Mouse (Mus musculus): ENCODE measurements around the gene Map3k7. TPM values are rescaled to one million over a fixed set of nuclear protein-coding genes. Genes with fewer than 3 reads are reported as not detected.
A peak's percentile ranks its signal among the peaks of the same experiment; 100 is the strongest.

The Map3k7 gene
- polyA plus RNA-seq, 1 experiment from 2014 or later = 31.7 TPM

DNA sequence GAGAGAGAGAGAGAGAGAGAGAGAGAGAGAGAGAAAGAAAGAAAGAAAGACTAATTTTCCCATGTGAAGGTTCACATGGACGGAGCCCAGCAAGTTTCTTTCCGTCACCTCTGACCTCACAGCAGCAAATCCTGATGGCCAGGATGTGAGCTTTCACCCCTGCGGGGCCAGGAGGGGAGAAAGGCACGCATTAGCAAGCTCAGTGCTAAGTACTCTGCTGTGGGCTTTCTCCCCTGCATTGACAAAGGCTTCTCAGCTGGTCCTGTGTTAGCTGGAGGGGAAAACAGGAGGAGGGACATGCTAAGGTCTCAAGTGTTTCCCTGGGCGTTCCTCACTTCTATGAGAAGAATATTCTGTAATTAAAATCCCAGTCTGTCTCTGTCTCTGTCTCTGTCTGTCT lies 81.3 kb downstream of the Map3k7 start:
- Histone ChIP-seq H3K4me1 (replicated peaks; ENCODE audit: control insufficient read depth, insufficient read depth, low read length) (peaks cover 10% of the 10 kb centered on the region; the same call in 1 of the 2 replicates), H3K9me3 (ENCODE audit: control insufficient read depth, low read length) (no peaks in the 10 kb centered on the region), H3K27ac (no peak overlapping the region), H3K4me2 (replicated peaks) (no peak overlapping the region), H3K4me3 (replicated peaks; ENCODE audit: low read length) (no peak overlapping the region), H3K36me3 (replicated peaks; ENCODE audit: control insufficient read depth, insufficient read depth) (no peaks in the 10 kb centered on the region), H3K9ac (no peak overlapping the region), H3K27me3 (ENCODE audit: control insufficient read depth, insufficient read depth, low read length) (no peaks in the 10 kb centered on the region)
- DNase-seq (ENCODE audit: low spot score) (no peak), ATAC-seq (ENCODE audit: low FRiP score) (no peak)
- WGBS = 16% methylated on average over 5 of the region's 5 CpGs

DNA sequence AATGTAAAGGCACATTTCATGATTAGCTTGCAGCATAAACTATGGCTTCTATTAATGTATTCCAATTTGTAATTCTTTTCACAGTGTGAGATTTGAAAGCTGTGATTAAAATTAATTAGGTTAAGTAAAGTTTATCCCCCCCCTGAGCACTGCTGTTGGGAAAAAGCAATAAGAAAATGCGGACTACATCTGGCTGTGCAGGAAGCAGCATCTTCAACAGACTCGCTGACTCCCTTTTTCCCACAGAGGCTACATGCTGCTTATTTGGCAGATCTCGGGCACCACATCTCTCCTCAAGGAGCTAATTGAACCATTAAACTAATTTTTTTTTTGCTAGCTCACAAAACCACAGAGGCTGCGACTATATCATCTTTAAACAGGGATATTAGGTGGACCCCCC lies 85.9 kb downstream of the Map3k7 start:
- Histone ChIP-seq H3K4me2 (replicated peaks) (no peak overlapping the region), H3K36me3 (replicated peaks; ENCODE audit: control insufficient read depth, insufficient read depth) (no peaks in the 10 kb centered on the region), H3K27me3 (ENCODE audit: control insufficient read depth, insufficient read depth, low read length) (no peaks in the 10 kb centered on the region), H3K9ac (no peak overlapping the region), H3K4me1 (replicated peaks; ENCODE audit: control insufficient read depth, insufficient read depth, low read length) (peaks cover 4% of the 10 kb centered on the region; the same call in 1 of the 2 replicates), H3K4me3 (replicated peaks; ENCODE audit: low read length) (no peak overlapping the region), H3K9me3 (ENCODE audit: control insufficient read depth, low read length) (no peaks in the 10 kb centered on the region), H3K27ac (peak overlapping the region; percentile 14; the same call in 1 of the 2 replicates)
- 39% methylated on average over 4 of the region's 4 CpGs for WGBS
- DNase-seq (ENCODE audit: low spot score) = peak; percentile 50
- ATAC-seq (ENCODE audit: low FRiP score) = peak; percentile 61

DNA sequence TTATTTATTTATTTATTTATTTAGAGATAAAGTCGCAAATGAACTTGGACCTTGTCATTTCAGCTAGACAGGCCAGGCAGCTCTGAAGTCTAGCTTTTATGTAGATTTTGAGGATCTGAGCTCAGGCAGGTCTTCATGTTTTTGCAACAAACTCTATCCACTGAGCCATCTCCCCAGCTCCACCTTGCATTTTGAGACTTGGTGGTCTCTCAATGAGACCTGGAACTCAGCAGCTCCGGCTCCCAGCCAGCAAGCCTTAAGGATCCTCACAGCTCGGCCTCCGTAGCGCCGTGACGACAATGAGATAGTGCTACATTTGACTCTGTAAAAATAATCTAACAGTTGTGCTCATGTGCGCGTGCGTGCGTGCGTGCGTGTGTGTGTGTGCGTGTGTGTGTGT lies 89.3 kb downstream of the Map3k7 start:
- Histone ChIP-seq H3K4me2 (replicated peaks) (no peak overlapping the region), H3K27me3 (ENCODE audit: control insufficient read depth, insufficient read depth, low read length) (no peaks in the 10 kb centered on the region), H3K9ac (no peak overlapping the region), H3K4me3 (replicated peaks; ENCODE audit: low read length) (no peak overlapping the region), H3K36me3 (replicated peaks; ENCODE audit: control insufficient read depth, insufficient read depth) (no peaks in the 10 kb centered on the region), H3K27ac (no peak overlapping the region), H3K4me1 (replicated peaks; ENCODE audit: control insufficient read depth, insufficient read depth, low read length) (peaks cover 17% of the 10 kb centered on the region; the same call in 1 of the 2 replicates), H3K9me3 (ENCODE audit: control insufficient read depth, low read length) (no peaks in the 10 kb centered on the region)
- no peak for DNase-seq (ENCODE audit: low spot score)
- no peak for ATAC-seq (ENCODE audit: low FRiP score)
- WGBS = 92% methylated on average over 14 of the region's 14 CpGs

DNA sequence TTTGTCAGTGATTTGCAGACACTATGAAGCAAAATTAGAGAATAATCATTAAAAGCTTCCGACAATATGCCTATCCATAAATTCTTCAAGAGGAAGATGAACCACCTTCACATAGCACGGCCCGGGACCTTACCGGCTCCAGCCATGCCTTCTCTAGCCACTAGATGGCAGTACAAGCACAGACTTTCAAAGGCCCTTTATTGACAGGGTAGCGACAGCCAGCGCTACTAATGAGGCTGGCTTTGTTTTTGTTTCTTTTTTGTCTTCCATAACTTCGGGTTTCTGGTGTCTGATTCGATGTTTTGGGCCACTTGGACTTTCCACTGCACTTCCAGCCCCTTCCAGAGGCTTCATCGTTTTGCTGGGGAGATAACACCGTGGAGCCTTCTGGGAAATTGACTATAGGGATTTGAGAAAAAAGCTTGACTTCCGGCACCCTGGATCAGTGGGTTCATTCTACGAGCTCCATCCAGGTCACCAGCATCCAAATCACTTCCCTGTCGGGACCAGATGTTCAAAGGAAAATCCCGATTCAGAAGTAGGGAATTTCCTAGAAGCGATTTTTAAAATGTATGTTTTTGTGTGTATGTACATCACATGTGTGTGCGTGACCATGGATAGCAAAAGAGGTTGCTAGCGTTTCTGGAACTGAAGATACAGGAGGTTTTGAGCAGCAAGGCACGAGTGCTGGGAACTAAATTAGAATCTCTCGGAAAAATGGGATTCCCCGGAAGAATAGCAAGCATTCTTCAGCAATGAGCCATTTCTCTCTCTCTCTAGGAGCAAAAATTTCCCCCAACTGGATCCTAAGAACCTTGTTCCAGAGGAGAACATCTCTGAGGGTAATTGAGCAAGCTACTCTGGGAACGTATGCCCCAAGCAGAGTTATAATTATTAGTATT lies 91.5 kb downstream of the Map3k7 start:
- ATAC-seq (ENCODE audit: low FRiP score) = peak; percentile 89

DNA sequence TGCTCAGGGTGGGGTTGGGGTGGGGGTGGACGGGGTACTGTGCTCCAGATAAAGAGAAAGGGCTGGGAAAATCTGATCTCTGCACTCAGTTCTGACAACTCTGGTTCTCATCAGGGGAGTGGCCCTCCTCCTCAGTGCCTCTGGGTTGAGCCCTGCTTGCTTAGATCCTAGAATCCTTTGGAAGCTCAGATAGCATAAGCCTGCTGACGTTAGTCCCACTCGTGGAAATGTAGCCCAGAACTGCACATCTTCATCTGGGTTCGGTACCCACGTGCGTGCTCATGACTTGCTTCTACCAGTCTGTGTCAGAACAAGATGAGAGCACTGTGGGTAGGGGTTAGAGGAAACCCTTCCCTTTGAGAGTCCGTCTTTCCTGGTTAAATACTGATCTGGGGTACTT lies 92.5 kb downstream of the Map3k7 start:
- H3K9ac ChIP-seq = no peak overlapping the region; the same call in 1 of the 2 replicates
- H3K4me1 ChIP-seq (replicated peaks; ENCODE audit: control insufficient read depth, insufficient read depth, low read length) = peaks cover 13% of the 10 kb centered on the region; the same call in 1 of the 2 replicates
- no peak overlapping the region for H3K4me2 ChIP-seq (replicated peaks)
- H3K27ac ChIP-seq = no peak overlapping the region
- no peak overlapping the region for H3K4me3 ChIP-seq (replicated peaks; ENCODE audit: low read length)
- 83% methylated on average over 7 of the region's 7 CpGs for WGBS
- ATAC-seq (ENCODE audit: low FRiP score) (no peak), DNase-seq (ENCODE audit: low spot score) (no peak)
- no peaks in the 10 kb centered on the region for H3K9me3 ChIP-seq (ENCODE audit: control insufficient read depth, low read length)
- H3K27me3 ChIP-seq (ENCODE audit: control insufficient read depth, insufficient read depth, low read length) = no peaks in the 10 kb centered on the region
- H3K36me3 ChIP-seq (replicated peaks; ENCODE audit: control insufficient read depth, insufficient read depth) = no peaks in the 10 kb centered on the region

More for the DNA sequence above, 91.5 kb downstream of the Map3k7 start:
- H3K27ac ChIP-seq = 0 out of 2 replicates have a peak overlapping the region, but pooled peaks have one; percentile 15
- WGBS = 24% methylated on average over 21 of the region's 21 CpGs
- DNase-seq (ENCODE audit: low spot score) = peak; percentile 95
- peak overlapping the region; percentile 48 for H3K9ac ChIP-seq
- no peaks in the 10 kb centered on the region for H3K36me3 ChIP-seq (replicated peaks; ENCODE audit: control insufficient read depth, insufficient read depth)
- no peaks in the 10 kb centered on the region for H3K27me3 ChIP-seq (ENCODE audit: control insufficient read depth, insufficient read depth, low read length)
- peak overlapping the region; percentile 53 for H3K4me2 ChIP-seq (replicated peaks)
- H3K4me1 ChIP-seq (replicated peaks; ENCODE audit: control insufficient read depth, insufficient read depth, low read length) = peaks cover 13% of the 10 kb centered on the region; the same call in 1 of the 2 replicates
- no peaks in the 10 kb centered on the region for H3K9me3 ChIP-seq (ENCODE audit: control insufficient read depth, low read length)
- peak overlapping the region; percentile 27 for H3K4me3 ChIP-seq (replicated peaks; ENCODE audit: low read length)

DNA sequence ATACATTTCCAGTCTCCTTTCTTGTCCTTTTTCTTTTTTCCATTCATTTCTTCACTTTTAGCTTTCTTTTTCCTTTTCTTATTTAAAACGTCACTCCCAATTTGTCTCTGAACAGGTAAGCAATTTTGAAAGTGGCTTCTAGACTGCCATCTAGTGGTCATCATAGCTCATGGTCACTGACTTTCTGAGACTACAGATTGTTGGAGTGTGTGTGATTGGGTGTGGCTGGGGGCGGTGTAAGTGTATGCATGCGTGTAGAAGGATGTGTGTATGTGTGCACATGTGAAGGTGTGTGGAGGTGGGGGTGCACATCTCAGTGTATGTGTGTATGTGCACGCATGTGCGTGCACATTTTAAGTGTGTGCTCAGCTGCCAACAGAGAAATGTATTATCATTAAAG lies 93.2 kb downstream of the Map3k7 start:
- H3K9me3 ChIP-seq (ENCODE audit: control insufficient read depth, low read length) = no peaks in the 10 kb centered on the region
- DNase-seq (ENCODE audit: low spot score) (peak; percentile 67), ATAC-seq (ENCODE audit: low FRiP score) (peak; percentile 62; the same call in 1 of the 2 replicates)
- H3K4me3 ChIP-seq (replicated peaks; ENCODE audit: low read length) = no peak overlapping the region
- no peak overlapping the region for H3K9ac ChIP-seq
- no peak overlapping the region for H3K4me2 ChIP-seq (replicated peaks)
- no peaks in the 10 kb centered on the region for H3K36me3 ChIP-seq (replicated peaks; ENCODE audit: control insufficient read depth, insufficient read depth)
- 53% methylated on average over 5 of the region's 5 CpGs for WGBS
- peaks cover 13% of the 10 kb centered on the region; the same call in 1 of the 2 replicates for H3K4me1 ChIP-seq (replicated peaks; ENCODE audit: control insufficient read depth, insufficient read depth, low read length)
- no peaks in the 10 kb centered on the region for H3K27me3 ChIP-seq (ENCODE audit: control insufficient read depth, insufficient read depth, low read length)
- H3K27ac ChIP-seq = no peak overlapping the region

DNA sequence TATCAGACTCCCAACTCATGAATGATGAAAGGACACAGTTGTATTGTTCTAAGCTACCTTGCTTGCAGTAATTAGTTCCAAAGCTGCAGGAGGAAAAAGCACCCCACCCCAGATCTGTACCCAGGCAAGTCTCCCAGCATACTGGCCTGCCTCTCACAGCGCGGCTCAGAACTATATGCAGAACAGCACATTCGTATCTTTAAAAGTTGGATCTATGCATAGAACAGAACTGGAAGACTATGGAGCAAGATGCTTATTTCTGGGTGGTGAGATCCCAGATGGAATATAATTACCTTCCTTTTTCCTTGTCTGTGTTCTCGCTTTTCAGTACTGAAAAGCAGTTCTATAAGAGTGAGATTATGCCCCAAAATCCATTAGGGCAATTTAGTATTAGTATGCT lies 96.8 kb downstream of the Map3k7 start:
- WGBS = 93% methylated on average over 4 of the region's 4 CpGs
- H3K9me3 ChIP-seq (ENCODE audit: control insufficient read depth, low read length) = no peaks in the 10 kb centered on the region
- H3K4me2 ChIP-seq (replicated peaks) = no peak overlapping the region
- H3K36me3 ChIP-seq (replicated peaks; ENCODE audit: control insufficient read depth, insufficient read depth) = no peaks in the 10 kb centered on the region
- no peaks in the 10 kb centered on the region for H3K27me3 ChIP-seq (ENCODE audit: control insufficient read depth, insufficient read depth, low read length)
- ATAC-seq (ENCODE audit: low FRiP score) (no peak), DNase-seq (ENCODE audit: low spot score) (no peak)
- H3K4me1 ChIP-seq (replicated peaks; ENCODE audit: control insufficient read depth, insufficient read depth, low read length) = peaks cover 9% of the 10 kb centered on the region; the same call in 1 of the 2 replicates
- no peak overlapping the region for H3K27ac ChIP-seq
- no peak overlapping the region for H3K4me3 ChIP-seq (replicated peaks; ENCODE audit: low read length)
- H3K9ac ChIP-seq = no peak overlapping the region

DNA sequence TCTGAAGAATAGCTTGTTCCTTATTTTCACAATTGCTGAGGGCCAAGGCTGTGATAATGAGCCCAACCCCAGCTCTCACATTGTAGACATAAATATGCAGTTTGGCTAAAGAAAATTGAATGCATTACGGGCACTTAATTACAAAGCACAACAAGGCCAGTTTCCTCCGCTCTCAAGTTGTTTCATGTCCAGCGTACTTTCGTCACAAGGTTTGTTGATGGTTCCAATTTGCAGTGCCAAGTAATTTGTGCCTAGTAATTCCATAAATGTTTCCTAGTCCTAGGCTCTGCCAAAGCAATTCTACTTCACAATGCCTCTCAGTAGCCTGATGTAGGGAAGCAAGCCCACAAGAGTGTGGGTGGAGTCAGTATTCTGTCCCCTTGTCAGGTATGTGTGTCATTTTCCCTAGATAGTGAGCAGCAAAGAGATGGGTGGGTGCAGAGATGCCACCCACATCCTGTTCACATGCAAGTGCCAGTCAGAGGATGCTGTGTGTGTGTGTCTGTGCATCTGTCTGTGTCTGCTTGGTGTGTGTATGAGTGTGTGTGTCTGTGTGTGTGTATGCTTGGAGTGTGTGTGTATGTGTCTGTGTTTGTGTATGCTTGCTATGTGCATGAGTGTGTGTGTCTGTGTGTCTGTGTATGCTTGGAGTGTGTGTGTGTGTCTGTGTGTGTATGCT lies 98.6 kb downstream of the Map3k7 start:
- Histone ChIP-seq H3K27ac (no peak overlapping the region), H3K9ac (no peak overlapping the region), H3K4me1 (replicated peaks; ENCODE audit: control insufficient read depth, insufficient read depth, low read length) (no peaks in the 10 kb centered on the region), H3K4me2 (replicated peaks) (no peak overlapping the region), H3K9me3 (ENCODE audit: control insufficient read depth, low read length) (no peaks in the 10 kb centered on the region), H3K27me3 (ENCODE audit: control insufficient read depth, insufficient read depth, low read length) (no peaks in the 10 kb centered on the region), H3K4me3 (replicated peaks; ENCODE audit: low read length) (no peak overlapping the region), H3K36me3 (replicated peaks; ENCODE audit: control insufficient read depth, insufficient read depth) (no peaks in the 10 kb centered on the region)
- ATAC-seq (ENCODE audit: low FRiP score) = 0 out of 2 replicates have a peak, but pooled peaks have one; percentile 8
- DNase-seq (ENCODE audit: low spot score) = no peak
- 86% methylated on average over 4 of the region's 4 CpGs for WGBS

DNA sequence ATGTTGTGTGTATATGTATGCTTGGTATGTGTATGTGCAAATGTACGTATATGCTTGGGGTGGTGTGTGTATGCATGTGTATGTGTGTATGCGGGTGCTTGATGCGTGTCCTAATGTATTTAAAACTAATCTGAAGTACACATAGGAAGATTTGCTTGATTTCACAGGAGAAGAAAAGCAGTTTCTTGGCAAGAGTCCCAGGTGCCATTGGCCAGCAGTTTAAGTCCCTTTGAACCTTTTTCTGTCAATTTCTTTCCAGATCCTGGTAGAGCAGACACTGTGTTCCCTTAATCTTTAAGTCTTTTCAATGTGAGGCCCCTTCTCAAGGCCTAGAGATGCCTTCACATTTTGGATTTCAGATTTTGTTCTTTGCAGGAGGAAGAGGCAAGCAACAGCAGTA lies 99.4 kb downstream of the Map3k7 start:
- H3K9me3 ChIP-seq (ENCODE audit: control insufficient read depth, low read length) = no peaks in the 10 kb centered on the region
- no peak for DNase-seq (ENCODE audit: low spot score)
- H3K9ac ChIP-seq = no peak overlapping the region
- WGBS = 84% methylated on average over 3 of the region's 3 CpGs
- no peaks in the 10 kb centered on the region for H3K4me1 ChIP-seq (replicated peaks; ENCODE audit: control insufficient read depth, insufficient read depth, low read length)
- no peaks in the 10 kb centered on the region for H3K27me3 ChIP-seq (ENCODE audit: control insufficient read depth, insufficient read depth, low read length)
- H3K36me3 ChIP-seq (replicated peaks; ENCODE audit: control insufficient read depth, insufficient read depth) = no peaks in the 10 kb centered on the region
- H3K4me2 ChIP-seq (replicated peaks) = no peak overlapping the region
- no peak overlapping the region for H3K27ac ChIP-seq
- H3K4me3 ChIP-seq (replicated peaks; ENCODE audit: low read length) = no peak overlapping the region
- no peak for ATAC-seq (ENCODE audit: low FRiP score)
